Mouse (Mus musculus): ENCODE results near the gene Gzmm. TPM values are rescaled to one million over a fixed set of nuclear protein-coding genes. Genes with fewer than 3 reads are reported as not detected.

Gzmm gene
- polyA plus RNA-seq, 2 experiments: 0.66 to 1.1 TPM

DNA sequence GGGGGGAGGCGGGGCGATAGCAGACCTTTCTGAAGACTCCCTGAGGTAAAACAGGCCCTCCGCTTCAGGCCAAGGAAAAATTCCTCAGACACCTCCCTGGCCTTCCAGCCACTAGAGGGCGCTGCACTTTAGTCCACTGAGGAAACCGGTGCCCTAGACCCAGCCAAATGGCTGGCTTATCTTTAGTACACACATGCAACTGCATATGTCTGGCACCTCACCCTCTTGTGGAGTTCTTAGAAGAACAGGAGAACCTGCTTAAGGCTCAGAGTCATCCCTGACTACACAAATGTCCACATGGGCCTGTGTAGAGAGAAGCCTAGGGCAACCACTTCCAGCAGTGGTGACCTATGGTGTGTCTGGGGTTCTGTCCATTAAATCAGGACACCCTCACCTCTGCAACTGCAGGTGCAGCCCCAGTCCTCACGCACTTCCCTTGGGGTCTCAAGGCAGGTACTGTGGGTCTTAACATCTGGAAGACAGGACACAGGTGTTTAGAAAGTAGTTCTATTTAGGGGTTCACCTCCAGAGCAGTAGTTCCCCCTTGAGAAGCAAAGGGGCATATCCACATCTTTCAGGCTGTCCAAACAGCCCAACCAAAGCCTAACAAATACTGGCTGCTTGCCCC is 23.8 kb downstream of the Gzmm start:
- no peak for ATAC-seq (ENCODE audit: low FRiP score, low read depth)
- H3K9me3 ChIP-seq (ENCODE audit: control insufficient read depth, low read length): no peaks in the 10 kb centered on the region
- WGBS: 18% methylated on average over 3 of the region's 6 CpGs
- peaks cover 31% of the 10 kb centered on the region for H3K27me3 ChIP-seq (ENCODE audit: control insufficient read depth, insufficient read depth, low read length)
- DNase-seq (ENCODE audit: low spot score): peak; percentile 76
- H3K27ac ChIP-seq (replicated peaks; ENCODE audit: low read depth, low read length): no peak overlapping the region
- no peak overlapping the region for H3K9ac ChIP-seq (ENCODE audit: low read depth, low read length, severe bottlenecking)
- no peak overlapping the region for H3K4me3 ChIP-seq (replicated peaks; ENCODE audit: low read length)
- no peak for TF ChIP-seq POLR2A (IDR thresholded peaks at IDR 0.05; ENCODE audit: borderline replicate concordance, extremely low read depth, insufficient read depth, insufficient read length)
- peaks cover 45% of the 10 kb centered on the region for H3K36me3 ChIP-seq (ENCODE audit: control insufficient read depth, insufficient read depth, low read length)
- H3K4me2 ChIP-seq (replicated peaks; ENCODE audit: low read depth, low read length, severe bottlenecking): no peak overlapping the region
- peaks cover 6% of the 10 kb centered on the region; the same call in 1 of the 2 replicates for H3K4me1 ChIP-seq (ENCODE audit: control insufficient read depth, insufficient read depth, low read length)

- 33% methylated on average over 1 of the region's 1 CpGs for WGBS
- Histone ChIP-seq H3K27me3 (ENCODE audit: control insufficient read depth, insufficient read depth, low read length) (peaks cover 36% of the 10 kb centered on the region), H3K9me3 (ENCODE audit: control insufficient read depth, low read length) (no peaks in the 10 kb centered on the region), H3K27ac (replicated peaks; ENCODE audit: low read depth, low read length) (no peak overlapping the region), H3K4me1 (ENCODE audit: control insufficient read depth, insufficient read depth, low read length) (peaks cover 9% of the 10 kb centered on the region; the same call in 1 of the 2 replicates), H3K36me3 (ENCODE audit: control insufficient read depth, insufficient read depth, low read length) (peaks cover 39% of the 10 kb centered on the region), H3K4me3 (replicated peaks; ENCODE audit: low read length) (no peak overlapping the region), H3K9ac (ENCODE audit: low read depth, low read length, severe bottlenecking) (no peak overlapping the region), H3K4me2 (replicated peaks; ENCODE audit: low read depth, low read length, severe bottlenecking) (no peak overlapping the region)
- DNase-seq (ENCODE audit: low spot score): no peak
- no peak for TF ChIP-seq POLR2A (IDR thresholded peaks at IDR 0.05; ENCODE audit: borderline replicate concordance, extremely low read depth, insufficient read depth, insufficient read length)
- ATAC-seq (ENCODE audit: low FRiP score, low read depth): no peak
Measured at GRCm38 (mm10) chr10:79713163-79713562, 24.3 kb downstream of the Gzmm start.

DNA sequence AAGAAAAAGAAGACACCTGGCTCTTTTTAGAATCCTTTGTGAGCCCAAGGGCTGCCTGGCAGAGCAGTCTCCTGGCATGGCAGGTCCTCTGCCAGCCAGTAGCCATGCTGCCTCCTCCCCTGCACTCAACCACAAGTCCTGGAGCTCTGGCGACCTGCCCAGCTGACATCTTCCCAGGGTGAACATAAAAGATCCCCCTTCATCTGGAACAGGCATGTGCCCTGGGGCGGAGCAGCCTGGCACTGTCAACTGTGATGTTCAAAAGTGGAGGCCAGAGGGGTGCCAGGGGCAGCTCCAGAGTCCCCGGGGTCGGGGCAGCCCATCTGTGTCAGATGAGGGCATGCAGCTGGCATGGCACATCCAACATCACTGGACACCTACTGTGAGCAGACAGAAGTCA is 26.2 kb downstream of the Gzmm start:
- H3K4me3 ChIP-seq (replicated peaks; ENCODE audit: low read length): no peak overlapping the region
- H3K9me3 ChIP-seq (ENCODE audit: control insufficient read depth, low read length): no peaks in the 10 kb centered on the region
- H3K4me2 ChIP-seq (replicated peaks; ENCODE audit: low read depth, low read length, severe bottlenecking): no peak overlapping the region
- ATAC-seq (ENCODE audit: low FRiP score, low read depth) (no peak), DNase-seq (ENCODE audit: low spot score) (no peak)
- no peak overlapping the region for H3K9ac ChIP-seq (ENCODE audit: low read depth, low read length, severe bottlenecking)
- peaks cover 22% of the 10 kb centered on the region for H3K36me3 ChIP-seq (ENCODE audit: control insufficient read depth, insufficient read depth, low read length)
- peaks cover 9% of the 10 kb centered on the region; the same call in 1 of the 2 replicates for H3K4me1 ChIP-seq (ENCODE audit: control insufficient read depth, insufficient read depth, low read length)
- peaks cover 43% of the 10 kb centered on the region for H3K27me3 ChIP-seq (ENCODE audit: control insufficient read depth, insufficient read depth, low read length)
- no peak for TF ChIP-seq POLR2A (IDR thresholded peaks at IDR 0.05; ENCODE audit: borderline replicate concordance, extremely low read depth, insufficient read depth, insufficient read length)
- WGBS: 70% methylated on average over 4 of the region's 4 CpGs
- H3K27ac ChIP-seq (replicated peaks; ENCODE audit: low read depth, low read length): no peak overlapping the region

DNA sequence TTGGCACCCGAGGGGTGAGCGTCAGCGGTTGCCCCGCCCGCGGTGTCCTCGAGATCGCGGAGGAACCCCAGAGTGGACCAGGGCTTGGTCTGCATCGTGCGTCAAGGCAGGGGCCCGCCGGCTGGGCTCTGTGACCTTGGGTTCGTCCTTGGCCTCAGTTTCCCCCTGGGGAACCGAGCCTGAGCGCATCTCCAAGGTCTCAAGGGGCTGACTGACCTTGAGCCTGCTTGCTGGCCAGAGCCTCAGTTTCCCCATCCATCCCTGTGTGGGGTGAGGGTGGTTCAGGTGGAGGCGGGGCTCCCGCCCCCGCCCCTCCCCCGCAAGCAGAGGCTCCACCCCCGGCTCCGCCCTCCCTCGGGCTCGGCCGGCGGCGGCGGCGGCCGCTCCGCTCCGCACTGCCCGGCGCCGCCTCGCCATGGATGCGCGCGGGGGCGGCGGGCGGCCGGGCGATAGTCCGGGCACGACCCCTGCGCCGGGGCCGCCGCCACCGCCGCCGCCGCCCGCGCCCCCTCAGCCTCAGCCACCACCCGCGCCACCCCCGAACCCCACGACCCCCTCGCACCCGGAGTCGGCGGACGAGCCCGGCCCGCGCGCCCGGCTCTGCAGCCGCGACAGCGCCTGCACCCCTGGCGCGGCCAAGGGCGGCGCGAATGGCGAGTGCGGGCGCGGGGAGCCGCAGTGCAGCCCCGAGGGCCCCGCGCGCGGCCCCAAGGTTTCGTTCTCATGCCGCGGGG is 27.6 kb downstream of the Gzmm start, which contains the start of gene Hcn2:
Hcn2 (plus strand) TSS at position 381 of the 734 bp plus-strand sequence.
- peaks cover 43% of the 10 kb centered on the region for H3K27me3 ChIP-seq (ENCODE audit: control insufficient read depth, insufficient read depth, low read length)
- peaks cover 8% of the 10 kb centered on the region for H3K36me3 ChIP-seq (ENCODE audit: control insufficient read depth, insufficient read depth, low read length)
- H3K4me1 ChIP-seq (ENCODE audit: control insufficient read depth, insufficient read depth, low read length): peaks cover 9% of the 10 kb centered on the region; the same call in 1 of the 2 replicates
- H3K4me3 ChIP-seq (replicated peaks; ENCODE audit: low read length): peak within 1 kb of the TSS; percentile 53
- ATAC-seq (ENCODE audit: low FRiP score, low read depth) (no peak), DNase-seq (ENCODE audit: low spot score) (no peak)
- peak within 1 kb of the TSS; percentile 48 for H3K9ac ChIP-seq (ENCODE audit: low read depth, low read length, severe bottlenecking)
- 4% methylated on average over 24 of the region's 91 CpGs for WGBS
- H3K4me2 ChIP-seq (replicated peaks; ENCODE audit: low read depth, low read length, severe bottlenecking): peak within 1 kb of the TSS; percentile 86
- no peak for TF ChIP-seq POLR2A (IDR thresholded peaks at IDR 0.05; ENCODE audit: borderline replicate concordance, extremely low read depth, insufficient read depth, insufficient read length)
- H3K27ac ChIP-seq (replicated peaks; ENCODE audit: low read depth, low read length): no peak within 1 kb of the TSS
- no peaks in the 10 kb centered on the region for H3K9me3 ChIP-seq (ENCODE audit: control insufficient read depth, low read length)

DNA sequence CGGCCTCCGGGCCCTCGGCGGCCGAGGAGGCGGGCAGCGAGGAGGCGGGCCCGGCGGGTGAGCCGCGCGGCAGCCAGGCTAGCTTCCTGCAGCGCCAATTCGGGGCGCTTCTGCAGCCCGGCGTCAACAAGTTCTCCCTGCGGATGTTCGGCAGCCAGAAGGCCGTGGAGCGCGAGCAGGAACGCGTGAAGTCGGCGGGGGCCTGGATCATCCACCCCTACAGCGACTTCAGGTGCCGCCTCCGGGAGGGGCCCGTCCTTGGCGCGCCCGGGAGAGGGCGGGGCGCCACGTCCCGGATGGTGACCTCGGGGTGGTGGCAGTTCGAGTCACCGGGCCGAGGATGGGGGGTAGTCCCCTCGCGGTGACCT is 28.2 kb downstream of the Gzmm start:
- H3K4me1 ChIP-seq (ENCODE audit: control insufficient read depth, insufficient read depth, low read length): peaks cover 9% of the 10 kb centered on the region; the same call in 1 of the 2 replicates
- H3K4me2 ChIP-seq (replicated peaks; ENCODE audit: low read depth, low read length, severe bottlenecking): peak overlapping the region; percentile 86
- TF ChIP-seq POLR2A (IDR thresholded peaks at IDR 0.05; ENCODE audit: borderline replicate concordance, extremely low read depth, insufficient read depth, insufficient read length): no peak
- peak overlapping the region; percentile 48 for H3K9ac ChIP-seq (ENCODE audit: low read depth, low read length, severe bottlenecking)
- ATAC-seq (ENCODE audit: low FRiP score, low read depth) (no peak), DNase-seq (ENCODE audit: low spot score) (no peak)
- H3K27ac ChIP-seq (replicated peaks; ENCODE audit: low read depth, low read length): no peak overlapping the region
- H3K9me3 ChIP-seq (ENCODE audit: control insufficient read depth, low read length): no peaks in the 10 kb centered on the region
- peak overlapping the region; percentile 53 for H3K4me3 ChIP-seq (replicated peaks; ENCODE audit: low read length)
- H3K27me3 ChIP-seq (ENCODE audit: control insufficient read depth, insufficient read depth, low read length): peaks cover 43% of the 10 kb centered on the region
- H3K36me3 ChIP-seq (ENCODE audit: control insufficient read depth, insufficient read depth, low read length): peaks cover 3% of the 10 kb centered on the region; the same call in 1 of the 2 replicates
- 0% methylated on average over 38 of the region's 44 CpGs for WGBS

All from limb, embryonic 14.5 days (tissue).